Mouse (Mus musculus) cerebellum, postnatal 4 days (tissue): ENCODE measurements at regions not wholly inside any gene's neighbourhood (a gene's known extent, or its start where the extent isn't known, plus 50 kb on each side); places are given as distances from the start of the nearest gene placed in this dataset.

Experiments used
- DNase-seq, 2 experiments: peaks; one replicate each; pipeline ENCODE4 v3.0.0; 2022; ENCODE audit warnings: low spot score in 2 of 2, mixed read lengths in 1 of 2

GRCm38 (mm10) chr1:136781561-136782025 is 156.9 kb downstream of the Zfp281 start:
- DNase-seq: peak in 1 of 2 experiments; percentile 9

- DNase-seq: no peak
These were observed 157.6 kb downstream of the Zfp281 start for GRCm38 (mm10) chr1:136782261-136782660.

- no peak for DNase-seq
These were observed 159.5 kb downstream of the Zfp281 start for GRCm38 (mm10) chr1:136784178-136784577.

- peak in 1 of 2 experiments; percentile 12 for DNase-seq
These were observed 164.3 kb downstream of the Zfp281 start for GRCm38 (mm10) chr1:136788979-136789513.

GRCm38 (mm10) chr1:136791641-136792040 is 166.9 kb downstream of the Zfp281 start:
- DNase-seq: no peak
